Mouse (Mus musculus): ENCODE results near the gene Zfp580. TPM values are rescaled to one million over a fixed set of nuclear protein-coding genes. Genes with fewer than 3 reads are reported as not detected.
A peak's percentile ranks its signal among the peaks of the same experiment; 100 is the strongest.
"Not testable (repeated sequence)": the region's sequence is repeated elsewhere in the genome, so short reads cannot be mapped to it uniquely, and the experiment has no call there.

The Zfp580 gene
- polyA plus RNA-seq, 1 experiment: 12.7 TPM

GRCm38 (mm10) chr7:5076931-5077330 is 25.6 kb downstream of the Zfp580 start:
- Histone ChIP-seq H3K4me1 (ENCODE audit: control insufficient read depth, insufficient read depth, insufficient read length) (peaks cover 7% of the 10 kb centered on the region; the same call in 1 of the 2 replicates), H3K4me3 (ENCODE audit: extremely low read depth, insufficient read depth, insufficient read length) (no peak overlapping the region), H3K27ac (ENCODE audit: insufficient read depth, low read length) (no peak overlapping the region), H3K27me3 (ENCODE audit: control insufficient read depth, insufficient read depth, low read length) (no peaks in the 10 kb centered on the region), H3K36me3 (ENCODE audit: control insufficient read depth, insufficient read depth, low read length) (peaks cover 49% of the 10 kb centered on the region)
- DNase-seq (ENCODE audit: low read depth in 1 of 2, low spot score in 2 of 2): no peak
- no peak for TF ChIP-seq CTCF (IDR thresholded peaks at IDR 0.05; ENCODE audit: extremely low read depth, insufficient read depth, insufficient read length, insufficient replicate concordance)
- WGBS: 86% methylated on average over 2 of the region's 2 CpGs

GRCm38 (mm10) chr7:5079365-5080009 is 28.1 kb downstream of the Zfp580 start:
- H3K36me3 ChIP-seq (ENCODE audit: control insufficient read depth, insufficient read depth, low read length): peaks cover 29% of the 10 kb centered on the region
- H3K4me3 ChIP-seq (ENCODE audit: extremely low read depth, insufficient read depth, insufficient read length): peak overlapping the region; percentile 90
- not testable (repeated sequence) for H3K27me3 ChIP-seq (ENCODE audit: control insufficient read depth, insufficient read depth, low read length); DNase-seq (ENCODE audit: low read depth in 1 of 2, low spot score in 2 of 2)
- H3K27ac ChIP-seq (ENCODE audit: insufficient read depth, low read length): peak overlapping the region; percentile 76
- peaks cover 19% of the 10 kb centered on the region; the same call in 1 of the 2 replicates for H3K4me1 ChIP-seq (ENCODE audit: control insufficient read depth, insufficient read depth, insufficient read length)
- 55% methylated on average over 10 of the region's 13 CpGs for WGBS

GRCm38 (mm10) chr7:5080010-5080751 is 28.8 kb downstream of the Zfp580 start, which contains the start of gene Epn1:
TSS of gene Epn1 (plus strand) at chr7:5080235.
- no peaks in the 10 kb centered on the region for H3K27me3 ChIP-seq (ENCODE audit: control insufficient read depth, insufficient read depth, low read length)
- H3K4me1 ChIP-seq (ENCODE audit: control insufficient read depth, insufficient read depth, insufficient read length): peaks cover 23% of the 10 kb centered on the region; the same call in 1 of the 2 replicates
- TF ChIP-seq POLR2A (IDR thresholded peaks at IDR 0.05; ENCODE audit: low read depth, low read length) (peak; percentile 49; the same call in 1 of the 2 replicates), CTCF (IDR thresholded peaks at IDR 0.05; ENCODE audit: extremely low read depth, insufficient read depth, insufficient read length, insufficient replicate concordance) (no peak)
- peak; percentile 94 to 96 for DNase-seq (ENCODE audit: low read depth in 1 of 2, low spot score in 2 of 2)
- peak within 1 kb of the TSS; percentile 90 for H3K4me3 ChIP-seq (ENCODE audit: extremely low read depth, insufficient read depth, insufficient read length)
- H3K27ac ChIP-seq (ENCODE audit: insufficient read depth, low read length): peak within 1 kb of the TSS; percentile 90
- peaks cover 27% of the 10 kb centered on the region for H3K36me3 ChIP-seq (ENCODE audit: control insufficient read depth, insufficient read depth, low read length)
- WGBS: under 1% methylated on average over 78 of the region's 81 CpGs

GRCm38 (mm10) chr7:5080815-5081214 is 29.5 kb downstream of the Zfp580 start:
- 14% methylated on average over 6 of the region's 6 CpGs for whole genome bisulfite sequencing
- Histone ChIP-seq H3K27me3 (ENCODE audit: control insufficient read depth, insufficient read depth, low read length) (no peaks in the 10 kb centered on the region), H3K36me3 (ENCODE audit: control insufficient read depth, insufficient read depth, low read length) (peaks cover 23% of the 10 kb centered on the region), H3K4me3 (ENCODE audit: extremely low read depth, insufficient read depth, insufficient read length) (peak overlapping the region; percentile 90), H3K4me1 (ENCODE audit: control insufficient read depth, insufficient read depth, insufficient read length) (peaks cover 23% of the 10 kb centered on the region; the same call in 1 of the 2 replicates), H3K27ac (ENCODE audit: insufficient read depth, low read length) (peak overlapping the region; percentile 90)
- no peak for DNase-seq (ENCODE audit: low read depth in 1 of 2, low spot score in 2 of 2)
- TF ChIP-seq CTCF (IDR thresholded peaks at IDR 0.05; ENCODE audit: extremely low read depth, insufficient read depth, insufficient read length, insufficient replicate concordance) (no peak), POLR2A (IDR thresholded peaks at IDR 0.05; ENCODE audit: low read depth, low read length) (no peak)

GRCm38 (mm10) chr7:5081241-5081640 is 29.9 kb downstream of the Zfp580 start:
- peaks cover 23% of the 10 kb centered on the region; the same call in 1 of the 2 replicates for H3K4me1 ChIP-seq (ENCODE audit: control insufficient read depth, insufficient read depth, insufficient read length)
- no peaks in the 10 kb centered on the region for H3K27me3 ChIP-seq (ENCODE audit: control insufficient read depth, insufficient read depth, low read length)
- peaks cover 20% of the 10 kb centered on the region for H3K36me3 ChIP-seq (ENCODE audit: control insufficient read depth, insufficient read depth, low read length)
- H3K4me3 ChIP-seq (ENCODE audit: extremely low read depth, insufficient read depth, insufficient read length): peak overlapping the region; percentile 25
- H3K27ac ChIP-seq (ENCODE audit: insufficient read depth, low read length): no peak overlapping the region
- no peak for DNase-seq (ENCODE audit: low read depth in 1 of 2, low spot score in 2 of 2)
- WGBS: 51% methylated on average over 6 of the region's 6 CpGs
- no peak for TF ChIP-seq CTCF (IDR thresholded peaks at IDR 0.05; ENCODE audit: extremely low read depth, insufficient read depth, insufficient read length, insufficient replicate concordance)
- TF ChIP-seq POLR2A (IDR thresholded peaks at IDR 0.05; ENCODE audit: low read depth, low read length): no peak

GRCm38 (mm10) chr7:5081939-5082338 is 30.6 kb downstream of the Zfp580 start:
- Histone ChIP-seq H3K36me3 (ENCODE audit: control insufficient read depth, insufficient read depth, low read length) (peaks cover 13% of the 10 kb centered on the region), H3K4me3 (ENCODE audit: extremely low read depth, insufficient read depth, insufficient read length) (no peak overlapping the region), H3K27ac (ENCODE audit: insufficient read depth, low read length) (peak overlapping the region; percentile 63; the same call in 1 of the 2 replicates)

More at GRCm38 (mm10) chr7:5081939-5082338, 30.6 kb downstream of the Zfp580 start:
- no peak for TF ChIP-seq CTCF (IDR thresholded peaks at IDR 0.05; ENCODE audit: extremely low read depth, insufficient read depth, insufficient read length, insufficient replicate concordance)
- no peak for TF ChIP-seq POLR2A (IDR thresholded peaks at IDR 0.05; ENCODE audit: low read depth, low read length)
- Histone ChIP-seq H3K4me1 (ENCODE audit: control insufficient read depth, insufficient read depth, insufficient read length) (peaks cover 23% of the 10 kb centered on the region; the same call in 1 of the 2 replicates), H3K27me3 (ENCODE audit: control insufficient read depth, insufficient read depth, low read length) (no peaks in the 10 kb centered on the region)
- no peak for DNase-seq (ENCODE audit: low read depth in 1 of 2, low spot score in 2 of 2)
- 95% methylated on average over 2 of the region's 2 CpGs for WGBS

Measured in spleen, adult 2 months (tissue).